Mouse (Mus musculus): ENCODE measurements around the gene Olfr360. TPM values are rescaled to one million over a fixed set of nuclear protein-coding genes. Genes with fewer than 3 reads are reported as not detected.
"Not testable (repeated sequence)": the region's sequence is repeated elsewhere in the genome, so short reads cannot be mapped to it uniquely, and the experiment has no call there.

Gene Olfr360
- not detected in 2 replicates for total RNA-seq (2017)

DNA sequence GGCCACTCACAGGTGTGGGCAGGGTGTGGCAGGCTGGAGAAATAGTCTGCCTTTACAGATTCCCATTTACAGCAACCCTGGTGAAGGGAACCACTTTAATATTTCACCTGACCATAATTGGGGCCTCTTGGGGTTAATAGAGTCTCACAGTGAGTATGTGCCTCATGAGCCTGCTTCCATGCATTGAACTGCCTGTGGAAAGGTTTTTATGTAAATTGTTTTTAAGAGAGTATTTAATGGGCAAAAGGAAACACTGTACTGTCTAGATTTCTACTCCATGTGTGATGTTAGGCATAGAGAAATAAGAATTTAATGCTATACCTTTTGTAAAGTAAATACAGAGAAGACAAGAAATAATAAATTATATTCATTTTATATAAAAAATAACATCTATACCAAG, at the start of gene Olfr360:
TSS of gene Olfr360 (plus strand) at position 301 of the 400 bp plus-strand sequence.
- no peak for ATAC-seq (ENCODE audit: extremely low read depth, insufficient number of reproducible peaks, low FRiP score, poor library complexity, severe bottlenecking)

DNA sequence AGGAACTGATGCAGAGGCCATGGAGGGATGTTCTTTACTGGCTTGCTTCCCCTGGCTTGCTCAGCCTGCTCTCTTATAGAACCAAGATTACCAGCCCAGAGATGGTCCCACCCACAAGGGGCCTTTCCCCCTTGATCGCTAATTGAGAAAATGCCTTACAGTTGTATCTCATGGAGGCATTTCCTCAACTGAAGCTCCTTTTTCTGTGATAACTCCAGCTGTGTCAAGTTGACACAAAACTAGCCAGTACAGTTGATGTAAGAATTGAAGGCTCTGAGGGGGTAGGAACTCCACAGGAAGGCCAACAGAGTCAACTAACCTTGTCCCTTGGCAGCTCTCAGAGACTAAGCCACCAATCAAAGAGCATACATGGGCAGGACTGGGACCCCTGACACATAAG, 23.6 kb downstream of the Olfr360 start, which contains the start of gene Olfr361:
TSS of gene Olfr361 (minus strand) at position 101 of the 400 bp plus-strand sequence.
- not testable (repeated sequence) for ATAC-seq (ENCODE audit: extremely low read depth, insufficient number of reproducible peaks, low FRiP score, poor library complexity, severe bottlenecking)

DNA sequence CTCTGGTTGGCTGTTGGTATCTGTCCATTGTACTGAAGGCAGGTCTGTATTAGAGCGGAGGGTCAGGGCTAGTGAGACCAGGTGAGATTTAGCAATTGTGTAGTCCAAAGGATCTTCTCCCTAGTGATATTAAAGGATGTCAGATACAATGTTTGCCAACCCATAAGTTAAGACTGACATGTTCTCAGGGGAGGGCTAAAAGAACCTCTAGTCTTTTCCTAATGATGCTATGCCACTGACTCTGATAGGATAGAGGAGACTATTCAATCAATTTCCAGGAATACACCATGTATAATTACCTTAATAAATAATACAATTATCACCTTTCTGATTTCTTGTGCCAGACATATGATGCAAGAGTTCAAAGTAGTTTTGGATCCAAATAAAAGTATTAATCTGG, 52.3 kb downstream of the Olfr360 start, which contains the start of gene Olfr362:
TSS of gene Olfr362 (minus strand) at position 101 of the 400 bp plus-strand sequence.
- no peak for ATAC-seq (ENCODE audit: extremely low read depth, insufficient number of reproducible peaks, low FRiP score, poor library complexity, severe bottlenecking)

Other genes starting within 250 kb of the Olfr360 start
- not detected in 2 replicates for gene Olfr3, start 248.7 kb upstream of the Olfr360 start, total RNA-seq (2017)
- gene Olfr350, start 219.4 kb upstream of the Olfr360 start, total RNA-seq (2017), result not detected in 2 replicates
- gene Olfr351, start 203.1 kb upstream of the Olfr360 start, total RNA-seq (2017), result not detected in 2 replicates
- not detected in 2 replicates for gene Olfr352, start 197.3 kb upstream of the Olfr360 start, total RNA-seq (2017)
- not detected in 2 replicates for gene Olfr353, start 172.8 kb upstream of the Olfr360 start, total RNA-seq (2017)
- not detected in 2 replicates for gene Olfr354, start 160.1 kb upstream of the Olfr360 start, total RNA-seq (2017)
- gene Olfr355, start 136.8 kb upstream of the Olfr360 start, total RNA-seq (2017), result not detected in 2 replicates
- gene Olfr356, start 128.6 kb upstream of the Olfr360 start, total RNA-seq (2017), result not detected in 2 replicates
- not detected in 2 replicates for gene Olfr357, start 71.9 kb upstream of the Olfr360 start, total RNA-seq (2017)
- gene Olfr358, start 56.4 kb upstream of the Olfr360 start, total RNA-seq (2017), result not detected in 2 replicates
- gene Olfr361, start 23.5 kb downstream of the Olfr360 start, total RNA-seq (2017), result not detected in 2 replicates
- gene Olfr362, start 52.2 kb downstream of the Olfr360 start, total RNA-seq (2017), result not detected in 2 replicates
- gene Olfr364-ps1, start 73.6 kb downstream of the Olfr360 start, total RNA-seq (2017), result not detected in 2 replicates
- 0.12 TPM in 1 of 2 replicates, not detected in the other for gene Olfr365, start 122.5 kb downstream of the Olfr360 start, total RNA-seq (2017)
- 0.12 TPM in 1 of 2 replicates, not detected in the other for gene Olfr366, start 145.8 kb downstream of the Olfr360 start, total RNA-seq (2017)

All from neutrophil, adult 5-6 weeks (primary cell).